Mouse (Mus musculus) adipose tissue, adult 10 weeks (tissue): ENCODE data around the gene Ikzf1. TPM values are rescaled to one million over a fixed set of nuclear protein-coding genes. Genes with fewer than 3 reads are reported as not detected.

ENCODE experiments used
- polyA plus RNA-seq: library from polyadenylated mRNA; stranded (reverse); fragments of 350-450 nt; fragmentation: Illumina TruSeq; extraction: RNeasy Lipid Tissue Mini Kit (QIAGEN cat#74804); gene quantifications from one replicate; pipeline ENCODE4 v1.2.3, GENCODE M21; 2014; ENCODE audit warnings: low read depth, low replicate concordance

Ikzf1 gene
- 7.5 TPM for polyA plus RNA-seq

GRCm38 (mm10) chr11:11684930-11685852 is at the start of gene Ikzf1:
Ikzf1 (plus strand) TSS chr11:11685003.

DNA sequence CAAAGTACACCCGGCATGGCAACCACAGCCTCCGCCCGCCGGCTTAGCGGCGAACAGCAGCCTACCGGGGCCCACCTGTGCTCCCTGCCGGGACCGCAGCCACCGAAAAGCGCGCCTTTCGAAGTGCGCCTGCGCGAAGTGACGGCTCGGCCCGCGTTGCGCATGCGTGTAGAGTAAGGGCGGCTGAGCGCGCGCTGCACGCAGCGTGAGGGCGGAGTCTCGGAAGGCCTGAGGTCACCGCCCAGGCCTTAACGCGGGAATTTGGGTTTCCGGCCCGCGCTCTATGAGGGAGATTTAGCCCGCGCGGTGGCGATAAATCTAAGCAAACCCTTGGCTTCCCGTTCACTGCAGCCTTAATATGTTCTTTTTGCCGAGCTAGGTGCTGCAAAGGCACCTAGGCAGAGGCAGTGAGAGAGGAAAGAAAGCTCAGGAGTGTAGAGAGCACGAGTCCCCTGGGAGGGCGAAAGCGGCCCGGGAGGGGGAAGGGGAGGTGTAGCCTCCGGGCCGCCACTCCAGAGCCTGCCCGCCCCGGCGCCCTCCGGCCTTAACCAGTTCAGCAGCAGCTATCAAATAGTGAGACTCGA is 124.1 kb downstream of the Ikzf1 start, which contains the start of gene Fignl1:
Gene Fignl1 (minus strand): TSS at position 143 of the 584 bp plus-strand sequence.

Other genes with a start within 250 kb of the Ikzf1 start
- 1.8 TPM for gene Spata48, start 222.9 kb upstream of the Ikzf1 start, polyA plus RNA-seq
- gene Zpbp, start 222.6 kb upstream of the Ikzf1 start, polyA plus RNA-seq: 2.6 TPM
- not detected for gene 4930512M02Rik, start 57.2 kb upstream of the Ikzf1 start, polyA plus RNA-seq
- 1.5 TPM for gene Fignl1, start 124.0 kb downstream of the Ikzf1 start, polyA plus RNA-seq
- gene Ddc, start 213.1 kb downstream of the Ikzf1 start, polyA plus RNA-seq: 5.8 TPM